Mouse (Mus musculus): Measurements from ENCODE around the gene Plppr2. TPM values are rescaled to one million over a fixed set of nuclear protein-coding genes. Genes with fewer than 3 reads are reported as not detected.

Gene Plppr2
- polyA plus RNA-seq, 1 experiment from 2014 or later, result 7.8 TPM

DNA sequence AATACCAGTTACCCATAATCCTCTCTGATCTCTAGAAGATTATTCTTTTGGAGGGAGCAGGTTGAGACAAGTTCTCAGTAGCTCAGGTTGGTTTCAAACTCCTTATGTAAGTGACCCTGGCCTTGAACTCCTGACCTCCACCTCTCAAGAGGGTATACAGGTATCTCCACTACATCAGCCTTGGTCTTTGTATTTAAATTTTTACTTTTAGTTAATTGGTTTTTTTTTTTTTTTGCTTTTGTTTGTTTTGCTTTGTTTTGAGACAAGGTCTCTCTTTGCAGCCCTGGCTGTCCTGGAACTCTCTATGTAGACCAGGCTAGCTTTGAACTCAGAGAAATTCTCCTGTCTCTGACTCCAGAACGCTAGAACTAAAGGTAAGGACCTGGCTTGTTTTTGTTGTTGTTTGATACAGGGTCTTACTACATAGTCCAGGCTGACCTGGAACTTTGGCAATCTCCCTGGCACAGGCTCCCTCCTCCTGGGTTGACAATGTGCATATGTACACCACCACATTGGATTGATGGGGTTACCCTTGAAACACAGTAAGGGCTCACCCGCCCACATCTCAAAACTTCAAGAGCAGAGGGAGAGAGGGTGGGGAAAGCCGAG is 13.2 kb upstream of the Plppr2 start:
- H3K9me3 ChIP-seq (replicated peaks), result no peaks in the 10 kb centered on the region
- no peak for DNase-seq (ENCODE audit: low spot score)
- no peak overlapping the region for H3K4me3 ChIP-seq
- H3K4me1 ChIP-seq, result peaks cover 11% of the 10 kb centered on the region
- 86% methylated on average over 3 of the region's 3 CpGs for WGBS
- H3K36me3 ChIP-seq, result peaks cover 10% of the 10 kb centered on the region; the same call in 1 of the 2 replicates
- H3K27ac ChIP-seq, result no peak overlapping the region
- peaks cover 3% of the 10 kb centered on the region; the same call in 1 of the 2 replicates for H3K27me3 ChIP-seq (ENCODE audit: low read depth, poor library complexity, severe bottlenecking)

DNA sequence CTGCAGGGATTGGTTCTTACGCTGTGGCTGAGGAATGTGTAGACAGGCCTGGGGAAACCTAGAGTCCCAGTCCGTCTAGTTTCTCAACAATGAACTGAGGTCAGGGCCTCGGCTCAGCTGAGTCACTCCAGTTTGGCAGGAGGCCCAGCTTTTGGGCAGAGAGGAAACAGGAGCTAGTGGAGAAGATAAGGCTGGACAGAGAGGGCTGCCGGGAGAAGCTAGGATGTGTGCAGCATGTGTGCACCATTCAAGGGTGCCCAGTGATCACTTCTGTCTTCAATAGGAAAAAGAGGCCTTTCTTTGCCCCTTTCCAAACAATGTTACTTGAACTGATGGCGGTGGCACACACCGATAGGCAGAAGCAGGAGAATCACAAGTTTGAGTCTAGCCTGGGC is 12.7 kb upstream of the Plppr2 start:
- no peak for DNase-seq (ENCODE audit: low spot score)
- WGBS, result 90% methylated on average over 6 of the region's 6 CpGs

GRCm38 (mm10) chr9:21925034-21925433 is 11.8 kb upstream of the Plppr2 start:
- WGBS, result 86% methylated on average over 3 of the region's 3 CpGs
- DNase-seq (ENCODE audit: low spot score), result no peak
- no peak overlapping the region for H3K4me3 ChIP-seq

More for the DNA sequence above, 12.7 kb upstream of the Plppr2 start:
- H3K4me1 ChIP-seq, result peaks cover 10% of the 10 kb centered on the region
- H3K4me3 ChIP-seq, result no peak overlapping the region
- no peaks in the 10 kb centered on the region for H3K9me3 ChIP-seq (replicated peaks)
- H3K36me3 ChIP-seq, result peaks cover 10% of the 10 kb centered on the region; the same call in 1 of the 2 replicates
- H3K27me3 ChIP-seq (ENCODE audit: low read depth, poor library complexity, severe bottlenecking), result peaks cover 3% of the 10 kb centered on the region; the same call in 1 of the 2 replicates
- H3K27ac ChIP-seq, result no peak overlapping the region

DNA sequence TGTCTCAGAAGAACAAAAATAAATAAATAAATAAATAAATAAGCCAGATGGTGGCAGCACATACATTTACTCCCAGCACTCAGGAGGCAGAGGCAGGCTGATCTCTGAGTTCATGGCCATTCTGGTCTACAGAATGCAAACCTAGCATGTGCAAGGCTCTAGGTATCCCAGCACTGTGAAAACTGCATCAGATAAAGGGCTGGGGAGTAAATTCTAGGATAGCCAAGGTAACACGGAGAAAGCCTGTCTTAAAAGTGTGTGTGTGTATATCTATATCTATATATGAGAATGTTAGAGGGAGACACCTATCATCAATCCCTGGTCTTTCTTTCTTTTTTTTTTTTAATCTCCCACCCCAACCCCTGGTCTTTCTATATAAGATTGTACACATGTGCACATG is 11.3 kb upstream of the Plppr2 start:
- Histone ChIP-seq H3K4me3 (no peak overlapping the region), H3K27me3 (ENCODE audit: low read depth, poor library complexity, severe bottlenecking) (peaks cover 3% of the 10 kb centered on the region; the same call in 1 of the 2 replicates), H3K27ac (no peak overlapping the region), H3K36me3 (peaks cover 10% of the 10 kb centered on the region; the same call in 1 of the 2 replicates), H3K9me3 (replicated peaks) (no peaks in the 10 kb centered on the region), H3K4me1 (peaks cover 10% of the 10 kb centered on the region)
- WGBS, result 93% methylated on average over 1 of the region's 1 CpGs
- no peak for DNase-seq (ENCODE audit: low spot score)

More at GRCm38 (mm10) chr9:21925034-21925433, 11.8 kb upstream of the Plppr2 start:
- peaks cover 10% of the 10 kb centered on the region for H3K4me1 ChIP-seq
- peaks cover 3% of the 10 kb centered on the region; the same call in 1 of the 2 replicates for H3K27me3 ChIP-seq (ENCODE audit: low read depth, poor library complexity, severe bottlenecking)
- H3K9me3 ChIP-seq (replicated peaks), result no peaks in the 10 kb centered on the region
- peaks cover 10% of the 10 kb centered on the region; the same call in 1 of the 2 replicates for H3K36me3 ChIP-seq
- no peak overlapping the region for H3K27ac ChIP-seq

- peak overlapping the region; percentile 56 for H3K4me3 ChIP-seq
Measured at GRCm38 (mm10) chr9:21926155-21926554, 10.7 kb upstream of the Plppr2 start.

DNA sequence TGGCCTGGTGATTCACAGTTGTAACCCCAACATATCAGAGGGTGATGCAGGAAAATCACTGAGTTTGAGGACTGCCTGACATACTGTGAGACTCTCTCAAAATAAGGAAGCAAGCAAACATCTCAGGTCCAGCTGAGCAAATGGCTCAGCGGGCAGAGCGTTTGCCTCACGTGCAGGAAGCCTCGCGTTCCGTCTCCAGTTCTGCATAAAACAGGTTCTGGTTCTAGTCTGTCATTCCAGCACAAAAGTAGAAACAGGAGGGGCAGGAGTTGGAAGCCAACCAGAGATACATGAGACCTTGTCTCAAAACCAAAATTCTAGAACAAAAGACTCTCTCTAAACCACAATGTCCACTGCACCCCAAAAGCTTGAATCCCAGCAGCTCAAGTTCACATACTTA is 10.0 kb upstream of the Plppr2 start:
- H3K27ac ChIP-seq, result peak overlapping the region; percentile 71; the same call in 1 of the 2 replicates
- peaks cover 10% of the 10 kb centered on the region; the same call in 1 of the 2 replicates for H3K36me3 ChIP-seq
- H3K4me1 ChIP-seq, result peaks cover 10% of the 10 kb centered on the region
- H3K27me3 ChIP-seq (ENCODE audit: low read depth, poor library complexity, severe bottlenecking), result no peaks in the 10 kb centered on the region
- H3K9me3 ChIP-seq (replicated peaks), result no peaks in the 10 kb centered on the region
- DNase-seq (ENCODE audit: low spot score), result no peak
- 5% methylated on average over 6 of the region's 6 CpGs for WGBS
- H3K4me3 ChIP-seq, result peak overlapping the region; percentile 56

More at GRCm38 (mm10) chr9:21926155-21926554, 10.7 kb upstream of the Plppr2 start:
- H3K9me3 ChIP-seq (replicated peaks), result no peaks in the 10 kb centered on the region
- H3K27me3 ChIP-seq (ENCODE audit: low read depth, poor library complexity, severe bottlenecking), result 0 out of 2 replicates have a peak, but pooled peaks cover under 1% of the 10 kb centered on the region
- peak overlapping the region; percentile 71; the same call in 1 of the 2 replicates for H3K27ac ChIP-seq
- WGBS, result 78% methylated on average over 6 of the region's 6 CpGs
- DNase-seq (ENCODE audit: low spot score), result no peak
- H3K4me1 ChIP-seq, result peaks cover 10% of the 10 kb centered on the region
- H3K36me3 ChIP-seq, result peaks cover 10% of the 10 kb centered on the region; the same call in 1 of the 2 replicates

DNA sequence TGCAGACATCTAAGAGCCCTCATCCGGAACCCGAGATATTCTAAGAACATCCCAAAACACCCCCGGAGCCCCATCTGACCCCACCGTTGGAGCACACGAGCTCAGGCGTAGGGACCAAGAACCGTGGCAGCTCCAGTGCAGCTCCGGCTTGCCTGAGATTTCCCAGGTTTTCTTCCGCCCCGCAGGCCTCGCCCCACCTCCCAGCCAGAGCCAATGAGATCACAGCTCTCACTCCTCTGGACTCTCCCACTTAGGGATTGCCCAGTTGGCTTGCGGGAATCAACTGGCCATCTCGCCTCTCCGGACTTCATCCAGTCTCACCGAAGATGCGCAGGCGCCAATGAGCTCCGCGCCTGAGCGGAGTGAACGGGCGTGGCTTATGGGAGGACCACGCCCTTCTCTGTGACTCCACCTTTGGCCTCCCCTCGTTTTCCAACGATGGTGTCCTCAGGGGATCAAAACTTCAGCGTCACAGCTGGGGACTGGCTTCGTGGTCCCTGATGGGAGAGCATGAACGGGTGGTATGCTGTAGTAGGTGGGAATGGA is 9.6 kb upstream of the Plppr2 start, which contains the start of the genes Ccdc159 and Tmem205:
Gene Ccdc159 (plus strand): TSS at position 264 of the 546 bp plus-strand sequence.
Gene Tmem205 (minus strand): TSS at position 349 of the 546 bp plus-strand sequence.
- H3K9me3 ChIP-seq (replicated peaks), result no peaks in the 10 kb centered on the region
- no peaks in the 10 kb centered on the region for H3K27me3 ChIP-seq (ENCODE audit: low read depth, poor library complexity, severe bottlenecking)
- peak; percentile 90 for DNase-seq (ENCODE audit: low spot score)
- peak within 1 kb of the TSS; percentile 56 for H3K4me3 ChIP-seq
- H3K36me3 ChIP-seq, result peaks cover 10% of the 10 kb centered on the region; the same call in 1 of the 2 replicates
- H3K4me1 ChIP-seq, result peaks cover 10% of the 10 kb centered on the region
- WGBS, result under 1% methylated on average over 28 of the region's 28 CpGs
- H3K27ac ChIP-seq, result peak within 1 kb of the TSS; percentile 71

DNA sequence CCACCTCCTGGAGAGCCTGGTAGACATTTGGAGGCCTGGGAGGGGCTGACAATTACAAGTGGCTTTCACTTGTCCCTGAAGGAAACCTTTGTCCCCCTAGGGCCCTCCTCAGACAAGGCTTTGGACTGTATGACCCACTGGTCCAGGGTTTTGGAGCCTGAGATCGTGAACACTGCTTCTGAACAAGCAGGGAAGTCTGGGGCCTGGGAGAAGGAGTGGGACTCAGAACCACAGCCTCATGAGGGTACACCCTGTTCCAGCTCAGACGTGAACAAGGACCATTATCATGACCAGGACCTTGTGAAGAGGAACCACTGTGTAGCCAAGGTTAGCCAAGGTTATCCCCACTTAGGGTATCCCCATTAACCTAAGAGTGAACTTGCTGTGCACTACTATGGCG is 7.6 kb upstream of the Plppr2 start:
- Histone ChIP-seq H3K36me3 (peaks cover 9% of the 10 kb centered on the region; the same call in 1 of the 2 replicates), H3K9me3 (replicated peaks) (no peaks in the 10 kb centered on the region)
- 82% methylated on average over 3 of the region's 3 CpGs for WGBS

DNA sequence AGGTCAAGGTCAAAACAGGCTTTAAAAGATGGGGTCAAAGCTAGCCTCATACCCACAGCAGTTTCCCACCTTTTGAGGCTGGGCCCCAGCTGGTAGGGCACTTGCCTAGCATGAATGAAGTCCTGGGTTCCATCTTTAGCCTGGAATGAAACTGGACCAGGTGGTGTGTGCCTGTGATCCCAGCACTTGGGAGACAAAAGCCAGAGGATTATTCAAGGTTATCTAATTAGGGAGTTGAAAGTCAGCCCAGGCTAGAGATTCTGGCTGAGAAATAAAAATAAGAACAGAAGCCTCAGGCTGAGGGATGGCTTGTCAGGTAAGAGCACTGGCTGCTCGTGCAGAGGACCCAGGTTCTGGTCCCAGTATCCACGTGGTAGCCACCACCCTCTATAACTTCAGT is 4.8 kb upstream of the Plppr2 start:
- peaks cover 8% of the 10 kb centered on the region for H3K4me1 ChIP-seq
- no peaks in the 10 kb centered on the region for H3K36me3 ChIP-seq
- 71% methylated on average over 2 of the region's 2 CpGs for WGBS
- H3K27me3 ChIP-seq (ENCODE audit: low read depth, poor library complexity, severe bottlenecking), result peaks cover 9% of the 10 kb centered on the region
- no peaks in the 10 kb centered on the region for H3K9me3 ChIP-seq (replicated peaks)
- no peak overlapping the region for H3K4me3 ChIP-seq
- no peak for DNase-seq (ENCODE audit: low spot score)
- H3K27ac ChIP-seq, result no peak overlapping the region

More for the DNA sequence above, 7.6 kb upstream of the Plppr2 start:
- Histone ChIP-seq H3K4me1 (peaks cover 10% of the 10 kb centered on the region), H3K27ac (no peak overlapping the region), H3K27me3 (ENCODE audit: low read depth, poor library complexity, severe bottlenecking) (0 out of 2 replicates have a peak, but pooled peaks cover 1% of the 10 kb centered on the region), H3K4me3 (no peak overlapping the region)
- DNase-seq (ENCODE audit: low spot score), result no peak

DNA sequence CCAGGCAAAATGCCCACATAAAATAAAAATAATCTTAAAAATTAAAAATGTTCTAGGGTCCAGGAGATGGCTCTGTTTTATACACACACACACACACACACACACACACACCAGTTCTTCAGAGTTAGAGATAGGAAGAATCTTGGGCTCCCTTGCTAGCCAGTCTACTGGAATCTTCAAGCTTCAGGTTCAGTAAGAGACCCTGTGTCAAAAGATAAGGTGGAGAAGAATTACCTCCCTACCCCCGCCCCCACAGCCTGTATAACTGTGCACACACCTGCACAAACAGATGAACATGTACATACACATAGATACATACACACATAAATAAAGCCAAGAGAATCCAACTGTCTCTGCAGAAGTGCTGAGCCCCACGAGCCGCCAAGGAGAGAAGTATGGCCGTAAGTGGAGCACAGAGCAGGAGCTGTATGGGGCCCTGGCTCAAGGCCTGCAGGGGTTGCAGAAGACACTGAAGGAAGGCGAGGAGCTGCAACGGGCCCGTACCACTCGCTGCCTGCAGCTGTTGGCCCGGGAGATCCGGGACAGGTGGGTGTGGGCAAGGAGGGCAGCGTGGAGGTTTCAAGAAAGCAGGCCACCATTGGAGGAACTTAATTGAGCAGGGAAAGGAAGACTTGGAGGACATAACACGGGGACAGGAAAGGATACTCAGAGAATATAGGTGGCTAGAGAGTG is 4.2 kb upstream of the Plppr2 start:
- WGBS, result 59% methylated on average over 12 of the region's 12 CpGs
- Histone ChIP-seq H3K4me1 (peaks cover 14% of the 10 kb centered on the region), H3K4me3 (no peak overlapping the region), H3K27me3 (ENCODE audit: low read depth, poor library complexity, severe bottlenecking) (peaks cover 9% of the 10 kb centered on the region), H3K36me3 (no peaks in the 10 kb centered on the region), H3K27ac (no peak overlapping the region), H3K9me3 (replicated peaks) (no peaks in the 10 kb centered on the region)
- no peak for DNase-seq (ENCODE audit: low spot score)

- 90% methylated on average over 12 of the region's 12 CpGs for WGBS
- H3K4me3 ChIP-seq, result no peak overlapping the region
Measured at GRCm38 (mm10) chr9:21934021-21934420, 2.8 kb upstream of the Plppr2 start.

GRCm38 (mm10) chr9:21935466-21936131 is 1.2 kb upstream of the Plppr2 start:
- H3K9me3 ChIP-seq (replicated peaks), result no peaks in the 10 kb centered on the region
- peaks cover 17% of the 10 kb centered on the region for H3K4me1 ChIP-seq
- H3K36me3 ChIP-seq, result no peaks in the 10 kb centered on the region
- 82% methylated on average over 7 of the region's 7 CpGs for WGBS
- H3K27me3 ChIP-seq (ENCODE audit: low read depth, poor library complexity, severe bottlenecking), result peaks cover 9% of the 10 kb centered on the region
- no peak for DNase-seq (ENCODE audit: low spot score)
- H3K27ac ChIP-seq, result no peak overlapping the region
- no peak overlapping the region for H3K4me3 ChIP-seq

More at GRCm38 (mm10) chr9:21934021-21934420, 2.8 kb upstream of the Plppr2 start:
- no peak for DNase-seq (ENCODE audit: low spot score)
- H3K4me1 ChIP-seq, result peaks cover 17% of the 10 kb centered on the region
- no peaks in the 10 kb centered on the region for H3K9me3 ChIP-seq (replicated peaks)
- peaks cover 9% of the 10 kb centered on the region for H3K27me3 ChIP-seq (ENCODE audit: low read depth, poor library complexity, severe bottlenecking)
- no peaks in the 10 kb centered on the region for H3K36me3 ChIP-seq
- no peak overlapping the region for H3K27ac ChIP-seq
